Mouse (Mus musculus) stomach, postnatal 0 days (tissue): ENCODE data around the gene Sypl2.

Source experiments
- CTCF ChIP-seq: IDR thresholded peaks from 2 replicates; pipeline ENCODE4 v1.5.1; 2016; ENCODE audit warnings: antibody characterized with exemption, low read depth, mild to moderate bottlenecking, moderate library complexity
- EP300 ChIP-seq: optimal IDR thresholded peaks from 2 replicates; pipeline ENCODE3; 2016; ENCODE audit warnings: antibody characterized with exemption

GRCm38 (mm10) chr3:108256719-108257637 lies 30.5 kb upstream of the Sypl2 start, which contains the start of gene Psma5:
- TF ChIP-seq CTCF, result 0 out of 2 replicates have a peak, but pooled peaks have one; percentile 8
- TF ChIP-seq EP300, result no peak
